In genomic region chr7:82016751-82017710, GRCm38 (mm10) we compare ENCODE assay signal across 9 mouse cellular contexts. TPM values are rescaled to one million over a fixed set of nuclear protein-coding genes. Genes with fewer than 3 reads are reported as not detected.
A peak's percentile ranks its signal among the peaks of the same experiment; 100 is the strongest.
DNase-seq lines count a peak whose midpoint lies in the region; ATAC-seq lines count a peak whose summit lies in the region.
"Had no signal": no experiment of that assay in that cellular context is flagged by ENCODE, and none has a peak within 500 bp of the region (broad histone marks: within the 10 kb centered on the region; RNA-seq: fewer than 3 reads in every experiment).

No protein-coding gene starts in this region.

- H3K4me1 ChIP-seq in embryonic facial prominence, embryonic 10.5 days, result peaks cover 32% of the 10 kb centered on the region
- H3K4me1 ChIP-seq in intestine, embryonic 16.5 days (ENCODE audit: control insufficient read depth, insufficient read depth, low read length), result peaks cover 4% of the 10 kb centered on the region
- H3K4me1 ChIP-seq in midbrain, embryonic 13.5 days (replicated peaks), result peaks cover 7% of the 10 kb centered on the region

- no peak overlapping the region for H3K27ac ChIP-seq in embryonic facial prominence, embryonic 10.5 days (replicated peaks)
- 0 out of 2 replicates have a peak overlapping the region, but pooled peaks have one; percentile 42 for H3K27ac ChIP-seq in intestine, embryonic 16.5 days (ENCODE audit: low read length)
- H3K27ac ChIP-seq in midbrain, embryonic 13.5 days, result no peak overlapping the region

- H3K4me3 ChIP-seq in embryonic facial prominence, embryonic 10.5 days, result peak overlapping the region; percentile 44
- peak overlapping the region; percentile 38 for H3K4me3 ChIP-seq in intestine, embryonic 16.5 days (ENCODE audit: low read length)
- no peak overlapping the region for H3K4me3 ChIP-seq in midbrain, embryonic 13.5 days (replicated peaks)

- 0 out of 2 replicates have a peak overlapping the region, but pooled peaks have one; percentile 13 for H3K9ac ChIP-seq in intestine, embryonic 16.5 days (ENCODE audit: low read depth, low read length)
- H3K9ac ChIP-seq in midbrain, embryonic 13.5 days (replicated peaks), result no peak overlapping the region

- WGBS in embryonic facial prominence, embryonic 10.5 days, result 3% methylated on average over 25 of the region's 25 CpGs
- WGBS in intestine, embryonic 16.5 days, result 12% methylated on average over 25 of the region's 25 CpGs
- 4% methylated on average over 25 of the region's 25 CpGs for WGBS in midbrain, embryonic 13.5 days

- no peaks in the 10 kb centered on the region for H3K36me3 ChIP-seq in embryonic facial prominence, embryonic 10.5 days (replicated peaks)
- H3K36me3 ChIP-seq in intestine, embryonic 16.5 days (ENCODE audit: control insufficient read depth, insufficient read depth, low read length), result no peaks in the 10 kb centered on the region
- no peaks in the 10 kb centered on the region for H3K36me3 ChIP-seq in midbrain, embryonic 13.5 days

- DNase-seq in frontal cortex, postnatal 36 days (ENCODE audit: low spot score in 2 of 2), result peak; percentile 10 to 11
- no peak for DNase-seq in frontal cortex, postnatal 14 days (ENCODE audit: low spot score in 2 of 2)
- no peak for DNase-seq in embryonic facial prominence, embryonic 10.5 days (ENCODE audit: low spot score)
- no peak for DNase-seq in cerebellum, postnatal 10 days
- no peak for DNase-seq in MN1 (ENCODE audit: low spot score)
- no peak for DNase-seq in layer of hippocampus, postnatal 25 days (ENCODE audit: extremely low spot score in 1 of 2, low spot score in 1 of 2)
- DNase-seq: layer of hippocampus, postnatal 36 days had no signal

- H3K27me3 ChIP-seq in embryonic facial prominence, embryonic 10.5 days (replicated peaks; ENCODE audit: low read depth, poor library complexity, severe bottlenecking), result peaks cover 48% of the 10 kb centered on the region
- no peaks in the 10 kb centered on the region for H3K27me3 ChIP-seq in intestine, embryonic 16.5 days (replicated peaks; ENCODE audit: control insufficient read depth, insufficient read depth, low read length)
- H3K27me3 ChIP-seq in midbrain, embryonic 13.5 days, result peaks cover 10% of the 10 kb centered on the region

- no peaks in the 10 kb centered on the region for H3K9me3 ChIP-seq in embryonic facial prominence, embryonic 10.5 days
- no peaks in the 10 kb centered on the region for H3K9me3 ChIP-seq in intestine, embryonic 16.5 days (ENCODE audit: control insufficient read depth, low read length)
- no peaks in the 10 kb centered on the region for H3K9me3 ChIP-seq in midbrain, embryonic 13.5 days

- peak overlapping the region; percentile 58 for H3K4me2 ChIP-seq in intestine, embryonic 16.5 days (ENCODE audit: low read depth, low read length)
- H3K4me2 ChIP-seq in midbrain, embryonic 13.5 days (replicated peaks), result peak overlapping the region; percentile 46

- peak; percentile 91 for ATAC-seq in intestine, embryonic 16.5 days
- no peak for ATAC-seq in midbrain, embryonic 13.5 days

RNA-seq across cellular contexts. Expression of gene Bnc1, which starts 24.9 kb away (rescaled TPM):
- 3.1 and 4.5 TPM in 2 replicates for polyA plus RNA-seq in embryonic facial prominence, embryonic 10.5 days (2016; fragmentation: Nextera tagmentation; extraction: Ambion mirVana)
- polyA plus RNA-seq in intestine, embryonic 16.5 days (2015; fragmentation: Nextera tagmentation; extraction: Ambion mirVana), result 2.1 TPM in 2 replicates
- polyA plus RNA-seq in midbrain, embryonic 13.5 days (2015; fragmentation: Nextera tagmentation; extraction: Ambion mirVana), result 0.05 TPM in 1 of 2 replicates, not detected in the other
- not detected for total RNA-seq in layer of hippocampus, postnatal 25 days (2021)
- total RNA-seq: layer of hippocampus, postnatal 36 days had no signal

Comparison
In these comparisons a context has a peak if more than half of its experiments do, and no peak if none do; other contexts are left out.
1. DNase-seq: peak in frontal cortex, postnatal 36 days (2 of 2); none in frontal cortex, postnatal 14 days (0 of 2), embryonic facial prominence, embryonic 10.5 days (single experiment), cerebellum, postnatal 10 days (0 of 2), MN1 (single experiment) and layer of hippocampus, postnatal 25 days (0 of 2).